Mouse (Mus musculus) bone marrow macrophage, adult 2 months (primary cell): Measurements from ENCODE around the gene Zfyve28. TPM values are rescaled to one million over a fixed set of nuclear protein-coding genes. Genes with fewer than 3 reads are reported as not detected.

Source experiments
- H3K27ac ChIP-seq: 2 replicates; pipeline ENCODE4 v1.5.1; 2012; ENCODE audit warnings: low read depth, low read length; ENCODE audit not compliant: insufficient read depth
- H3K4me1 ChIP-seq: 2 replicates; pipeline ENCODE4 v1.6.1; 2012; ENCODE audit warnings: low read length; ENCODE audit not compliant: control insufficient read depth, insufficient read depth
- H3K4me3 ChIP-seq: 2 replicates; pipeline ENCODE4 v1.5.1; 2012; ENCODE audit warnings: mild to moderate bottlenecking, low read length, moderate library complexity; ENCODE audit not compliant: insufficient read depth
- CTCF ChIP-seq: IDR thresholded peaks from 2 replicates; pipeline ENCODE4 v1.5.1; 2012; ENCODE audit warnings: low read depth, mild to moderate bottlenecking, low read length, moderate library complexity
- POLR2A ChIP-seq: IDR thresholded peaks from 2 replicates; pipeline ENCODE4 v1.6.1; 2012; ENCODE audit warnings: mild to moderate bottlenecking, low read depth, low read length, borderline replicate concordance
- polyA plus RNA-seq: library from polyadenylated mRNA; stranded (reverse); fragments of >200 nt; gene quantifications from 2 replicates; pipeline ENCODE4 v1.2.4, GENCODE M21; 2012; ENCODE audit not compliant: missing spikeins, insufficient read depth, insufficient read length

Gene Zfyve28
- polyA plus RNA-seq, 1 experiment, result 50.9 TPM

DNA sequence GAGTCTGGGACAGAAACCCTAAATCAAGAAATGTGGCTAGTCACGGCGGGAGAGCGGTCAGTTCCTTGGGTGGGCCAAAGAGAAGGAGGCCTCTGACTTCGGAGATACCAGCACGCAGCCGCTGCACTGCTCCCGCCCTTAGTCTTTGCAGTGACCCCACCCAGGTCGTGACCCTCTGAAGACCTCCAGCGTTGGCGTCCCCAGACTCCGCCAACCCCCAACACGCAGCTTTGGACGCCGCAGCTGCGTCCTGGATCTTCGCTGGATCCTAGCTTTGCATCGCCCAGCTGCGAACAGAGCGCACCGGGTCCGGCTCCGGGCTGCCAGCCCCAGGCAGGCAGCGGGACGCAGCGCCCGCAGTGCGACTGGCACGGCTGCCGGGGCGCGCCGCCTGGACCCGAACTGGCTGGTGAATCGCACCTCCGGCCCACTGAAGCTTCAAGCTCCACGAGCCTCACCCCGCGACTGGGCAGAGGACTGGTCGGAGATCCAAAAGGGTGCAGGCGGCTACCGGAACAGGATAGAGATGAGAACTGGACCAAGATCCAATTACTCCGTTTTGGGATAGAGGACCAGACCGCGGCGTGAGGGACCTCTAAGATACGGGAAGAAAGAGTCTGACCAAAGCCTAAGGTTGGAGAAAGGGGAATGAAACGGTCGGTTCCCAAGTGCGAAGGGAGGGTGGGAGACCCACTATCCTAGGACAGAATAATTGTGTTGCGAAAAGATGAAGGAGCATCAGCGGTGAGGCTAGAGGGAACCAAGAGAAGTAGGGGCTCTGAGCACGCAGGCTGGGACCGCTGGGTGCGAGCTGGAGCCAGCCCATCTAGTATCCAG is 1.0 kb downstream of the Zfyve28 start:
- Histone ChIP-seq H3K27ac (no peak overlapping the region), H3K4me1 (peaks cover 8% of the 10 kb centered on the region), H3K4me3 (peak overlapping the region; percentile 39)
- no peak for TF ChIP-seq CTCF
- TF ChIP-seq POLR2A, result no peak

- Histone ChIP-seq H3K4me1 (peaks cover 9% of the 10 kb centered on the region), H3K27ac (no peak overlapping the region), H3K4me3 (0 out of 2 replicates have a peak overlapping the region, but pooled peaks have one; percentile 24)
- no peak for TF ChIP-seq POLR2A
Measured at GRCm38 (mm10) chr5:34286516-34286915, 1.7 kb downstream of the Zfyve28 start.

GRCm38 (mm10) chr5:34285285-34285684 is 3.0 kb downstream of the Zfyve28 start:
- TF ChIP-seq POLR2A (no peak), CTCF (no peak)
- no peak overlapping the region for H3K27ac ChIP-seq
- peaks cover 11% of the 10 kb centered on the region for H3K4me1 ChIP-seq
- H3K4me3 ChIP-seq, result no peak overlapping the region

GRCm38 (mm10) chr5:34284156-34284750 is 4.0 kb downstream of the Zfyve28 start:
- peaks cover 11% of the 10 kb centered on the region for H3K4me1 ChIP-seq

DNA sequence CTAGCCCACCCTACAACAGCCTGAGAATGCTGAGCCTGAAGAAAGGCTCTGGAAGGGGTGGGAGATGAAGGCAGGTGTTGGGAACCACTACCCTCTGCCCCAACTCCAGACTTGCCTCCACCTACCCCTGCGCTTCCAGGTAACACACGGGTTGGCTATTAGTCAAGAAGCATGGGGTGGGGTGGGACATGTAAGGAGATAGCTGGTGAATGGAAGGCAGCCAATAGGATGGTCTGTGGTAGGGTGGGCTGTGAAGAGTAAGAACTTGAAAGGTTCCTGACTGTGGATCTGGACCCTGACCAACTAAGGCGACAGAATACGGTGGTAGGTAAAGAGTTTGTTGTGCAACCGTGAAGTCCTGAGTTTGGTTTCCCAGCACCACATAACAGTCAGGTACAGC is 4.9 kb downstream of the Zfyve28 start:
- H3K4me3 ChIP-seq, result no peak overlapping the region
- peaks cover 11% of the 10 kb centered on the region for H3K4me1 ChIP-seq
- no peak overlapping the region for H3K27ac ChIP-seq
- TF ChIP-seq POLR2A (no peak), CTCF (no peak)

More at GRCm38 (mm10) chr5:34284156-34284750, 4.0 kb downstream of the Zfyve28 start:
- TF ChIP-seq CTCF (no peak), POLR2A (no peak)
- H3K27ac ChIP-seq, result no peak overlapping the region
- H3K4me3 ChIP-seq, result no peak overlapping the region

DNA sequence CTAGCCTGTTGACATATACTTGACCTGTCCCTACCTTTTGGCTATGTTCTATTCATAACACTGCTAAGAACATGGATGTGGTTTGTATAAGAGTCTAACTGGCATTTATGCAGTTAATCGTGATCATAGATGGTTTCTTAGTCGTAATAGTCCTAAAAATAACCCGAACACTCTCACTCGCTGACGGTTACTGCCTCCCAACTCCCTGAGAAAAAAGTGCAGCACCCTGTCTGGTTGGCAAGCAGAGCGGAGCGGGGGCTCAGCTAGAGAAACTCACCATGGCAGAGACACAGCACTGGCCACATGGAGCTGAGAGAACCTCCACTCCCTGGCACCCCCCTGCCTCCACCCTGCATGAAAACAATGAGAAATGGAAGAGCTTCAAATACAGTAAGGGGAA is 7.3 kb downstream of the Zfyve28 start:
- peaks cover 13% of the 10 kb centered on the region for H3K4me1 ChIP-seq
- no peak overlapping the region for H3K4me3 ChIP-seq
- TF ChIP-seq POLR2A (no peak), CTCF (no peak)
- H3K27ac ChIP-seq, result no peak overlapping the region

DNA sequence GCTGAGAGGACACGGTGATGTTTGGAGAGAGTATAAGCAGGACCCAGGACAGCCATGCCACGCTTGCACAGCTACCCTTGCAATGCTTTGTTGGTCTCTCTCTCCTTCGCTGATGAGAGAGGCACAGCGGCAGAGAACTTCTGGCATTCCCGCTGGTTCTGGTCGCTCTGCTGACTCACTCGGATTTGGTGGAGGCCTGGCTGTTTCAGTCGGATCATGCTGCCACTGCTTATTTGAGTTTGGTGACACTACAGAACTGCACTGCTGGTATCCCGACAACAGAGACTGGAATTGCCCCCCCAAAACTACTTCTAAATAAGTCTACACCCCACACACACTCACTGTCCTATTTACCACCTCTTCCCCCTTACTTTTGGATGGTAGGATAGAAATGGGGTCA is 9.0 kb downstream of the Zfyve28 start:
- peaks cover 7% of the 10 kb centered on the region for H3K4me1 ChIP-seq
- TF ChIP-seq CTCF (no peak), POLR2A (no peak)
- no peak overlapping the region for H3K27ac ChIP-seq
- H3K4me3 ChIP-seq, result no peak overlapping the region

DNA sequence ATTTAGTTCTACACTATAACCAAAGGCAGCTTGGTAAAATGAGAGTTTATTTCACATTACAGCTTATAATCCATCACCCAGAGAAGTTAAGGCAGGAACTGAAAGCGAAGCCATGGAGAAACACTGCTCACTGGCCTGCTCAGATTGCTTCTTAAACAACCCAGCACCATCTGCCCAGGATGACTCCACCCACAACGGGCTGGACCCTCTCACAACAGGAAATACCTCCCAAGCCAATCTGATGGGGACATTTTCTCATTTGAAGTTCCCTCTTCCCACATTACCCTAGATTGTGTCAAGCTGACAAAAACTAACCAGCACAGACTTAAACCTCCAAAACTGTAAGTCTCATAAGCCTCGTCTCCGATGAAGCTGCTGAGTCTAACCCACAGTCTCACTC is 10.2 kb downstream of the Zfyve28 start:
- Histone ChIP-seq H3K4me1 (peaks cover 5% of the 10 kb centered on the region), H3K27ac (no peak overlapping the region), H3K4me3 (no peak overlapping the region)

GRCm38 (mm10) chr5:34276746-34277145 is 11.5 kb downstream of the Zfyve28 start:
- Histone ChIP-seq H3K4me1 (peaks cover 5% of the 10 kb centered on the region), H3K27ac (no peak overlapping the region), H3K4me3 (no peak overlapping the region)
- TF ChIP-seq POLR2A (no peak), CTCF (no peak)

More for the DNA sequence above, 10.2 kb downstream of the Zfyve28 start:
- no peak for TF ChIP-seq POLR2A
- no peak for TF ChIP-seq CTCF

DNA sequence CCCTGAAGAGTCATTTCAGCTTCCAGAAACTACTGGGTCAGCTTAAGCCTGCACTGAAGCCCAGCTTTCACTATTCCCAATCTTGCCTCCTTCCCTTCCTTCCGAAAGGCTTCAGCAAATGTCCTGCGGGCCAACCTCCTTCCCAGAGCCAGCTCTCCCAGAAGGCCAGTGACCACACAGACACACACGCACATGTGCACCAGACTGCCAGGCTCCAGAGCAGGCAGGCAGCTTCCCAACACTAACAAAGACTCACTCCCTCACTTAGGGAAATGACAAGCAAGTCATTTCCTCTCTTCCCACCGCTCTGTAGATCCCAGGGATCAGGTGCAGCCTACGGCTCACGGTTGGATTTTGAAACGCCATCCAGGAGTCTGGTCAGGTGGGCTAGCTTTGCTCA is 12.1 kb downstream of the Zfyve28 start:
- TF ChIP-seq POLR2A (no peak), CTCF (no peak)
- Histone ChIP-seq H3K27ac (no peak overlapping the region), H3K4me3 (no peak overlapping the region)

More for the DNA sequence above, 12.1 kb downstream of the Zfyve28 start:
- peaks cover 2% of the 10 kb centered on the region; the same call in 1 of the 2 replicates for H3K4me1 ChIP-seq
